Comparison of ENCODE assay signal across 8 mouse cellular contexts in the genomic region with DNA sequence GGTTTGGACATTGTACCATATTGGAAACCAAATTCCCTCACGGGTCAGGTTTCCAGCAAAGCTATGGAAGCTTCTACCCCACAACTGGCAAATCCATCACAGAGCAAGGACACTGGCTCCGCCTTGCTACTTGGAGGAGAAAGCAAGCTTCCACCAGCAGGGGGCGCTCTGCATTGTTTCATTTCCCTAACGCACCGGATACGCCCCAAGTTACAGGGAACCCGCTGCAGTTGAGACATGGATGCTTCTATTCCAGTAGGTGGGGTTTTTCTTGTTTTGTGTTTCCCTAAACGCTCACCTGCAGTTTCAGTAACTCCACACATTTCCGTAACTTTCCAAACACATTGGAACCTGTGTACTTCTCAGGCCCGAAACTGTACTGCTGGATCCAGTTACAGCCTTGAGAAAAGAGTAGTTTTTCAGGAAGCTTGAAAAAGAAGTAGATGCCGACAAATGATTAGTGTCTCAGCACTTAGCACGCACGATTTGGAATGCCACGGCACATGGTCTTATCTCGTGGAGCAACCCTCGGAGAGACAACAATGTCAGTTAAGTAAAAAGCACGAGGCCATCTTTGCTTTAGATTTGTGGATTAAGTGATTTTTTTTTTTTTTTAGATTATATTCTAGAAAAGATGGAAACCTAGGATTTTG. TPM values are rescaled to one million over a fixed set of nuclear protein-coding genes. Genes with fewer than 3 reads are reported as not detected.
DNase-seq lines count a peak whose midpoint lies in the region; ATAC-seq and TF ChIP-seq lines count a peak whose summit lies in the region.

No protein-coding gene starts in this region.

- TF ChIP-seq POLR2A in ES-Bruce4 (IDR thresholded peaks at IDR 0.05; ENCODE audit: insufficient read depth, low read length): no peak

- H3K4me3 ChIP-seq in ES-Bruce4 (ENCODE audit: low read depth, low read length): no peak overlapping the region
- no peak overlapping the region for H3K4me3 ChIP-seq in forebrain, embryonic 11.5 days (ENCODE audit: low read depth, low read length)
- no peak overlapping the region for H3K4me3 ChIP-seq in liver, postnatal 0 days (ENCODE audit: low read depth, low read length)

- DNase-seq in c-Kit-positive CD71-negative TER-119-negative erythroid progenitor cells, embryonic 14.5 days (ENCODE audit: low read depth): peak; percentile 82
- DNase-seq in forebrain, embryonic 11.5 days (ENCODE audit: low spot score): peak; percentile 93
- DNase-seq in heart, postnatal 14 days: peak; percentile 88 to 93
- peak; percentile 95 for DNase-seq in kidney, postnatal 4 days
- peak; percentile 88 for DNase-seq in liver, postnatal 0 days
- DNase-seq in testis, postnatal 14 days (ENCODE audit: low spot score): peak; percentile 80

- 0 out of 2 replicates have a peak, but pooled peaks have one; percentile 55 for ATAC-seq in forebrain, embryonic 11.5 days (replicated peaks; ENCODE audit: low FRiP score)
- 0 out of 2 replicates have a peak, but pooled peaks have one; percentile 36 for ATAC-seq in liver, postnatal 0 days
- peak; percentile 84 for ATAC-seq in neutrophil, adult 5-6 weeks (ENCODE audit: extremely low read depth, insufficient number of reproducible peaks, low FRiP score, poor library complexity, severe bottlenecking)

- H3K27me3 ChIP-seq in ES-Bruce4 (ENCODE audit: control insufficient read depth, insufficient read depth, low read length, poor library complexity, severe bottlenecking): no peaks in the 10 kb centered on the region
- H3K27me3 ChIP-seq in forebrain, embryonic 11.5 days (ENCODE audit: control insufficient read depth, insufficient read depth, low read length): no peaks in the 10 kb centered on the region
- no peaks in the 10 kb centered on the region for H3K27me3 ChIP-seq in liver, postnatal 0 days (ENCODE audit: insufficient read depth, low read length)

- intact Hi-C loops in heart, postnatal 14 days (cut with DNase I): loop anchor here (1.0 to 5.0 kb wide), 3 partner anchors 58 to 191 kb away; no protein-coding TSS in a partner anchor

- no peak overlapping the region for H3K4me2 ChIP-seq in forebrain, embryonic 11.5 days (ENCODE audit: low read depth, low read length, severe bottlenecking)
- peak overlapping the region; percentile 30; the same call in 1 of the 2 replicates for H3K4me2 ChIP-seq in liver, postnatal 0 days (ENCODE audit: low read depth, low read length)

- no peaks in the 10 kb centered on the region for H3K9me3 ChIP-seq in ES-Bruce4 (replicated peaks; ENCODE audit: control insufficient read depth, insufficient read depth, low read length, poor library complexity, severe bottlenecking)
- H3K9me3 ChIP-seq in forebrain, embryonic 11.5 days (ENCODE audit: control insufficient read depth, low read length): no peaks in the 10 kb centered on the region
- no peaks in the 10 kb centered on the region for H3K9me3 ChIP-seq in liver, postnatal 0 days (ENCODE audit: low read length)

- H3K4me1 ChIP-seq in ES-Bruce4 (ENCODE audit: control insufficient read depth, insufficient read depth, low read length): no peaks in the 10 kb centered on the region
- H3K4me1 ChIP-seq in forebrain, embryonic 11.5 days (replicated peaks; ENCODE audit: control insufficient read depth, insufficient read depth, low read length): no peaks in the 10 kb centered on the region
- 0 out of 2 replicates have a peak, but pooled peaks cover 3% of the 10 kb centered on the region for H3K4me1 ChIP-seq in liver, postnatal 0 days (ENCODE audit: insufficient read depth)

- no peaks in the 10 kb centered on the region for H3K36me3 ChIP-seq in ES-Bruce4 (ENCODE audit: control insufficient read depth, insufficient read depth, low read length, poor library complexity, severe bottlenecking)
- H3K36me3 ChIP-seq in forebrain, embryonic 11.5 days (ENCODE audit: control insufficient read depth, insufficient read depth, low read length): no peaks in the 10 kb centered on the region
- H3K36me3 ChIP-seq in liver, postnatal 0 days (replicated peaks; ENCODE audit: insufficient read depth, low read length): no peaks in the 10 kb centered on the region

- WGBS in forebrain, embryonic 11.5 days: 43% methylated on average over 17 of the region's 17 CpGs
- 30% methylated on average over 17 of the region's 17 CpGs for WGBS in liver, postnatal 0 days (ENCODE audit: insufficient replicate concordance)

- TF ChIP-seq CTCF in ES-Bruce4 (IDR thresholded peaks at IDR 0.05; ENCODE audit: low read depth, low read length): peak; percentile 91
- TF ChIP-seq CTCF in liver, postnatal 0 days (IDR thresholded peaks at IDR 0.05; ENCODE audit: low read depth): peak; percentile 94

- no peak for TF ChIP-seq EP300 in ES-Bruce4 (IDR thresholded peaks at IDR 0.05; ENCODE audit: insufficient read depth, low read depth, low read length)
- no peak for TF ChIP-seq EP300 in liver, postnatal 0 days (IDR thresholded peaks at IDR 0.05; ENCODE audit: low read depth)

- H3K27ac ChIP-seq in ES-Bruce4 (ENCODE audit: insufficient read depth, low read length): no peak overlapping the region
- no peak overlapping the region for H3K27ac ChIP-seq in forebrain, embryonic 11.5 days (ENCODE audit: low read depth, low read length)
- no peak overlapping the region for H3K27ac ChIP-seq in liver, postnatal 0 days (ENCODE audit: low read depth)

- no peak overlapping the region for H3K9ac ChIP-seq in ES-Bruce4 (ENCODE audit: low read depth, poor library complexity, severe bottlenecking)
- no peak overlapping the region for H3K9ac ChIP-seq in forebrain, embryonic 11.5 days (ENCODE audit: low read length)
- H3K9ac ChIP-seq in liver, postnatal 0 days (replicated peaks): no peak overlapping the region

RNA-seq across cellular contexts. Expression of a gene that starts 21.7 kb away (rescaled TPM):
- polyA plus RNA-seq in ES-Bruce4 (2011; ENCODE audit: insufficient read depth, insufficient read length, low read depth, missing spikeins): 0.84 and 0.87 TPM in 2 replicates
- 9.2 and 9.4 TPM in 2 replicates for polyA plus RNA-seq in forebrain, embryonic 11.5 days (2014; fragmentation: Nextera tagmentation; extraction: Ambion mirVana)
- total RNA-seq in heart, postnatal 14 days (2021): 1 to 10 TPM; 2.0 to 2.7 TPM
- polyA plus RNA-seq in liver, postnatal 0 days (2015; fragmentation: Nextera tagmentation; extraction: Ambion mirVana): 12.3 and 13.7 TPM in 2 replicates
- 31.5 and 44.2 TPM in 2 replicates for total RNA-seq in neutrophil, adult 5-6 weeks (2017)

RNA-seq across cellular contexts. Expression of a gene that starts 29.2 kb away (rescaled TPM):
- 17.1 and 17.3 TPM in 2 replicates for polyA plus RNA-seq in ES-Bruce4 (2011; ENCODE audit: insufficient read depth, insufficient read length, low read depth, missing spikeins)
- polyA plus RNA-seq in forebrain, embryonic 11.5 days (2014; fragmentation: Nextera tagmentation; extraction: Ambion mirVana): 35.7 and 44.0 TPM in 2 replicates
- total RNA-seq in heart, postnatal 14 days (2021): 10 to 100 TPM; 25.9 to 26.4 TPM
- 20.8 and 23.5 TPM in 2 replicates for polyA plus RNA-seq in liver, postnatal 0 days (2015; fragmentation: Nextera tagmentation; extraction: Ambion mirVana)
- 78.6 and 82.3 TPM in 2 replicates for total RNA-seq in neutrophil, adult 5-6 weeks (2017)
